Mouse (Mus musculus): ENCODE results near the gene Ptpn6. TPM values are rescaled to one million over a fixed set of nuclear protein-coding genes. Genes with fewer than 3 reads are reported as not detected.

Ptpn6 gene
- polyA plus RNA-seq (2012; rRNA removed): 23.0 and 41.0 TPM in 2 replicates

DNA sequence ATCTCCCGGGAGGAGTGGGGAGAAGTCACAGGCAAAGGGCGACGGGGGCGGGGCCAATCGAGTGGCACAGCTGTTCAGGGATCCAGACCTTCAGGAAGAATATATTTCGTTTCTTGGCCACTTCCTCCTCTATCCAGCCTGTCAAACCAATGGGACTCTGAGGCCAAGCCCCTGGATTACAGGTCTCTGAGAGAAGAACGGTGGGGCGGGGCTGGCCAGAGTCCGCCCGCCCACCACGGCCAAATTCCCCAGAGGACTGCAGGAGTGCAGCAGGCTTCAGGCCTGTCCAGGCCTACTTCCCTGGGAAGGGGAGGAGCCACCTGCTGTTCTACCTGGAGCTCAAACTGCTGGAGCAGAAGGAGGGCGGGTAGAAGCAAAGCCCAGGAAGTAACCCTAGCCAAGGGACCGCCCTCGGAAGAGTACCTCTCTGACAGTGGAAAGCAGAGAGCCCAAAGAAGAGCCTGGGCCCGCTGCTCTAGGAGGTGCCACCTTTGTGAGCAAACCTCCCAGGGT, at the start of gene Ptpn6:
Ptpn6 (minus strand) TSS at position 204 of the 513 bp plus-strand sequence.
- WGBS: 7% methylated on average over 15 of the region's 15 CpGs

DNA sequence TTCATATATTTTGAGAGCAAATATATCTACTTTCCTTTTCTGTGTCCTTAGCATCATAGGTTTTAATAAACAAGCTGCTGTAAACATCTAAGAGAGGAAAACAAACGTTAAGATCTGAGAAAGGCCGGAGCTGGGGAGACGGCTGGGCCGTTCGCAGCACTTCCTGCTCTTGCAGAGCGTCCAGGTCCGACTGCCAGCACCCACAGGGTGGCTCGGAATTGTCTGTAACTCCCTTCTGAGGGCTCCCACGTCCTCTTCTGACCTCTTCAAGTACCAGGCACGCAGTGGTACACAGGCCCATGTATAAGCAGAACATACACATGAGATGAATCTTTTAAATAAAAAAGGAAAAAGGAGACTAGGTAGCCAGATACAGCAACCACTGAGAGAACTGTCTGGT, 49.2 kb upstream of the Ptpn6 start:
- WGBS: 81% methylated on average over 10 of the region's 10 CpGs
- H3K27ac ChIP-seq (ENCODE audit: insufficient read depth, low read depth, low read length): no peak overlapping the region
- no peak overlapping the region for H3K4me3 ChIP-seq (ENCODE audit: low read depth, low read length)
- H3K27me3 ChIP-seq (ENCODE audit: control insufficient read depth, insufficient read depth, low read length): no peaks in the 10 kb centered on the region
- H3K36me3 ChIP-seq (ENCODE audit: control insufficient read depth, insufficient read depth, low read length): no peaks in the 10 kb centered on the region
- peaks cover under 1% of the 10 kb centered on the region; the same call in 1 of the 2 replicates for H3K4me1 ChIP-seq (ENCODE audit: control insufficient read depth, insufficient read depth, insufficient read length, low read length)
- no peak for TF ChIP-seq CTCF (IDR thresholded peaks at IDR 0.05; ENCODE audit: extremely low read depth, insufficient read length, insufficient replicate concordance, low read depth, low read length)
- no peak for TF ChIP-seq POLR2A (IDR thresholded peaks at IDR 0.05; ENCODE audit: low read depth, low read length)

More for the DNA sequence above, at the start of gene Ptpn6:
- H3K4me3 ChIP-seq (ENCODE audit: low read depth, low read length): peak within 1 kb of the TSS; percentile 48
- TF ChIP-seq CTCF (IDR thresholded peaks at IDR 0.05; ENCODE audit: extremely low read depth, insufficient read length, insufficient replicate concordance, low read depth, low read length): 0 out of 2 replicates have a peak, but pooled peaks have one; percentile 7
- no peak; the same call in 1 of the 2 replicates for TF ChIP-seq POLR2A (IDR thresholded peaks at IDR 0.05; ENCODE audit: low read depth, low read length)
- no peaks in the 10 kb centered on the region for H3K27me3 ChIP-seq (ENCODE audit: control insufficient read depth, insufficient read depth, low read length)
- H3K27ac ChIP-seq (ENCODE audit: insufficient read depth, low read depth, low read length): peak within 1 kb of the TSS; percentile 84
- peaks cover 9% of the 10 kb centered on the region for H3K4me1 ChIP-seq (ENCODE audit: control insufficient read depth, insufficient read depth, insufficient read length, low read length)
- H3K36me3 ChIP-seq (ENCODE audit: control insufficient read depth, insufficient read depth, low read length): peaks cover 7% of the 10 kb centered on the region

DNA sequence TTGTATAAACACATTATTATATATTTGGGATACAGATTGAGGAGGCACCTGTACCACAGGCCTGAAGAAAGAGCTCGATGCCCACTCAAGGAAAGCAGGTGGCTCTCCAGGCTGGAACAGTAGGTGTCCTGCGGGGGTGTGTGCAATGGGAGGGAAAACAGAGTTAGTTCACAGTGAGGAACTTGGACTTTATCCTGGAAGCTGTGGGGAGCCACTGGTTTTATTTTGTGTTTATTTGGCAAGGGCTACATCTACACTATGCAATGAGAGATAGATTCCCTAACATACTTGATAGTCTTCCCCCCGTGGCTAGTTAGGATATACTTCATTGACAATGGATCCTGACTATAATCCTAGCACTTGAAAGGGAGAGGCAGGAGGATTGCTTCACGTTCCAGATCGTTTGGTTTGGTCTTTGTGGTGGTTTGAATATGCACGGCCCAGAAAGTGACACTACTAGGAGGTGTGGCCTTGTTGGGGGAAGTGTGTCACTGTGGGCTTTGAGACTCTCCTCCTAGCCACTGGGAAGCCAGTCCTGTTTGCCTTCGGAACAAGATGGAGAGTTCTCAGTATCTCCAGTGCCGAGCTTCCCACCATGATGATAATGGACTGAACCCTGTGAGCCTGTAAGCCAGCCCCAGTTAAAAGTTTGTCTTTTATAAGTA, 48.4 kb upstream of the Ptpn6 start:
- Histone ChIP-seq H3K36me3 (ENCODE audit: control insufficient read depth, insufficient read depth, low read length) (no peaks in the 10 kb centered on the region), H3K4me1 (ENCODE audit: control insufficient read depth, insufficient read depth, insufficient read length, low read length) (peaks cover 2% of the 10 kb centered on the region; the same call in 1 of the 2 replicates), H3K27ac (ENCODE audit: insufficient read depth, low read depth, low read length) (no peak overlapping the region), H3K27me3 (ENCODE audit: control insufficient read depth, insufficient read depth, low read length) (no peaks in the 10 kb centered on the region), H3K4me3 (ENCODE audit: low read depth, low read length) (no peak overlapping the region)
- TF ChIP-seq POLR2A (IDR thresholded peaks at IDR 0.05; ENCODE audit: low read depth, low read length): no peak
- TF ChIP-seq CTCF (IDR thresholded peaks at IDR 0.05; ENCODE audit: extremely low read depth, insufficient read length, insufficient replicate concordance, low read depth, low read length): no peak
- 29% methylated on average over 8 of the region's 8 CpGs for WGBS

DNA sequence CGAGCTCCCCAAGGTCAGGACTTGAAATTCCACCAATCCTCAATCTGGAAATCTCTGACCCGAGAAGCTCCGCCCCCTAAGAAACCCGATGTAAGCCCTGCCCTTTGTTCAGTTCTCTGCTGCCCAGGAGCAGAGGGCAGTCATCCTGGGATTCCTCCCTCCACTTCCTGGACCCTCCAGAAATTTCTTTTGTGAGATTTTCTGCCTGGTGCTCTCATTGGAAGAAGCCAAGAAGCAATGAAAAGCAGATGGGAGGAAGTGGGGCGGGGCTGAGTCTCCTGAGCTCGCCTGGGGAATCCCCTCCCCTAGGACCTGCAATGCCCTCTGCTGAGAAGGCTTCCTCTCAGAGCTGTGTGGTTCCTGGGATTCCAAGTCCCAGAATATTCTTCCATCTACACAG, 43.9 kb upstream of the Ptpn6 start:
- H3K4me1 ChIP-seq (ENCODE audit: control insufficient read depth, insufficient read depth, insufficient read length, low read length): peaks cover 6% of the 10 kb centered on the region; the same call in 1 of the 2 replicates
- H3K36me3 ChIP-seq (ENCODE audit: control insufficient read depth, insufficient read depth, low read length): no peaks in the 10 kb centered on the region
- H3K27ac ChIP-seq (ENCODE audit: insufficient read depth, low read depth, low read length): no peak overlapping the region
- no peaks in the 10 kb centered on the region; the same call in 1 of the 2 replicates for H3K27me3 ChIP-seq (ENCODE audit: control insufficient read depth, insufficient read depth, low read length)
- no peak for TF ChIP-seq POLR2A (IDR thresholded peaks at IDR 0.05; ENCODE audit: low read depth, low read length)
- H3K4me3 ChIP-seq (ENCODE audit: low read depth, low read length): peak overlapping the region; percentile 55
- 13% methylated on average over 6 of the region's 6 CpGs for whole genome bisulfite sequencing

DNA sequence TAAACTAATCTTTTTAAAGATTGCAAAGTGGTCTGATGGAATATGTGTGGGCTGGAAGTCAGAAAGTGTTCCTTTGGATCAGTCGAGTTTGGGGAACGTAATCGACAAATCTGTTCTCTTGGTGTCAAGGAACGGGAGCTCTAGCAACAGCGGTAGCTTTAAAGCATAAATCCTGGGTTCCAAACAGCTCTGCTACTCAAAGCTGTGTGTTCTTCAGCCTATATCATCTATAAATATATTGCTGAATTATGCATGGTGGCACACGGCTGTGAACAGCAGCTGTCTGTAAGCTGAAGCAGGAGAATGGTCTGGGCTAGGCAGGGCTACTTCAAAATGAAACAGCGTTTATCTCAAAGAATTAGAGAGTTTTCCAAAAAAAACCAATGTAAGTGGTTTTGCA, 42.4 kb upstream of the Ptpn6 start:
- Histone ChIP-seq H3K27ac (ENCODE audit: insufficient read depth, low read depth, low read length) (no peak overlapping the region), H3K36me3 (ENCODE audit: control insufficient read depth, insufficient read depth, low read length) (no peaks in the 10 kb centered on the region), H3K4me1 (ENCODE audit: control insufficient read depth, insufficient read depth, insufficient read length, low read length) (peaks cover 6% of the 10 kb centered on the region; the same call in 1 of the 2 replicates), H3K27me3 (ENCODE audit: control insufficient read depth, insufficient read depth, low read length) (no peaks in the 10 kb centered on the region; the same call in 1 of the 2 replicates), H3K4me3 (ENCODE audit: low read depth, low read length) (no peak overlapping the region)
- no peak for TF ChIP-seq CTCF (IDR thresholded peaks at IDR 0.05; ENCODE audit: extremely low read depth, insufficient read length, insufficient replicate concordance, low read depth, low read length)
- TF ChIP-seq POLR2A (IDR thresholded peaks at IDR 0.05; ENCODE audit: low read depth, low read length): no peak
- 84% methylated on average over 7 of the region's 7 CpGs for WGBS

DNA sequence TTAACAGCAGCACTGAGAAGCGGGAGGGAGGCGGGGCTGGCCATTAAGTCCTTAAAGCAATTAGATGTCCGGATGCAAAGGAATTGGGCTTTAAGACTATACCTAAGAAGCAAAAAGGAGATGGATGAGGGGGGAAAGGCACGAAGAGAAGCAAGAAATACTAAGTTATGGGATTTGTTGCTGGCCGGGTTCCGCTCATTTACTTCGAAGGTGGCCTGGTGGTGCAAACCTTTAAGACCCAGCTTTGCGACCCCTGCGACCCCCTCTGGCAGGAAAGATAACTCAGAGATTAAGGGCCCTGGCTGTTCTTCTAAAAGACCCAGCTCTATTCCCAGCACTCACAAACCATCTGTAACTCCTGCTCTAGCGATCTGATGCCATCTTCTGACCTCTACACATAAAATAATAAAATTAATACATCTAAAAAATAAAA, 41.5 kb upstream of the Ptpn6 start:
- TF ChIP-seq POLR2A (IDR thresholded peaks at IDR 0.05; ENCODE audit: low read depth, low read length) (no peak), CTCF (IDR thresholded peaks at IDR 0.05; ENCODE audit: extremely low read depth, insufficient read length, insufficient replicate concordance, low read depth, low read length) (no peak)
- H3K27ac ChIP-seq (ENCODE audit: insufficient read depth, low read depth, low read length): no peak overlapping the region

DNA sequence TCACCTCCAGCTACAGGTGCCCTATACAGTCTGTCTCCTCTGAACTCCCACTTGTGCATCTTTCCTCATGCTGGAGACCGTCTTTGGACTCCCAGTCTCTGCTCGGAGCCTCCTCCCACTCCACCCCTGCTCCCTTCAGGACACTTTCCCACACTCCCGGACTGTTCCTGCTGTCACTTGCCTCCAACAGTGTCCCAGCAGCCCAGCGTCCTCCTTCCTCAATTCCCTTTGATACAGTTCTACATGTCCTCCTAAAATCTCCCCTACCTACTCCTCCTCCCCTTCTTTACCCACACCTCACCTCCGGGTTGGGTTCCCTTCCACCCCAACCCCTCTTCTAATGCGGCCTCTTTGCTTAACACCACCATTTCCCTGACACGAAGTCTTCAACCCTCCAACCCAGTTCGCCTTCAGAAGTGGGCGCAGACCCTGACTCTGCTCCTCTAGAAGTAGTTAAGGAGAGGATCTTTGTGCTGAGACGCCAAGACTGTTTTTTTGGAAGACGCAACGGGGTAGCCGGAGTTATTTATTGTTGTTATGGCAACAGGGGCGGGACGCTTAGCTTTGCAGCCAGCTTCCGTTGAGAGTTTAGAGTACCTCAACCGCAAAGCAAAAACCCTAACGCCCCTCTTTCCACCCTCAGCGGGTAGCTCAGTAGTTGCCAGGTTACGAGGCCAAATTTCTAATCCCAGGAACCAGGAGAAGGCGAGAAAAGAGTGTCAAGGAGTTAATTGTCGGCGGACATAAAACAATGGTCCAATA, 40.9 kb upstream of the Ptpn6 start, which contains the start of gene Lrrc23:
Lrrc23 (minus strand) TSS at position 506 of the 762 bp plus-strand sequence.
- WGBS: 2% methylated on average over 23 of the region's 23 CpGs
- Histone ChIP-seq H3K27me3 (ENCODE audit: control insufficient read depth, insufficient read depth, low read length) (no peaks in the 10 kb centered on the region; the same call in 1 of the 2 replicates), H3K4me3 (ENCODE audit: low read depth, low read length) (peak within 1 kb of the TSS; percentile 55), H3K36me3 (ENCODE audit: control insufficient read depth, insufficient read depth, low read length) (no peaks in the 10 kb centered on the region), H3K27ac (ENCODE audit: insufficient read depth, low read depth, low read length) (no peak within 1 kb of the TSS), H3K4me1 (ENCODE audit: control insufficient read depth, insufficient read depth, insufficient read length, low read length) (peaks cover 6% of the 10 kb centered on the region; the same call in 1 of the 2 replicates)
- TF ChIP-seq CTCF (IDR thresholded peaks at IDR 0.05; ENCODE audit: extremely low read depth, insufficient read length, insufficient replicate concordance, low read depth, low read length): no peak
- no peak for TF ChIP-seq POLR2A (IDR thresholded peaks at IDR 0.05; ENCODE audit: low read depth, low read length)

More for the DNA sequence above, 41.5 kb upstream of the Ptpn6 start:
- Histone ChIP-seq H3K27me3 (ENCODE audit: control insufficient read depth, insufficient read depth, low read length) (no peaks in the 10 kb centered on the region; the same call in 1 of the 2 replicates), H3K4me1 (ENCODE audit: control insufficient read depth, insufficient read depth, insufficient read length, low read length) (peaks cover 6% of the 10 kb centered on the region; the same call in 1 of the 2 replicates), H3K4me3 (ENCODE audit: low read depth, low read length) (peak overlapping the region; percentile 55), H3K36me3 (ENCODE audit: control insufficient read depth, insufficient read depth, low read length) (no peaks in the 10 kb centered on the region)
- WGBS: 16% methylated on average over 10 of the region's 10 CpGs
